Mouse (Mus musculus) neural tube, embryonic 13.5 days (tissue): ENCODE results near the gene Pusl1. TPM values are rescaled to one million over a fixed set of nuclear protein-coding genes. Genes with fewer than 3 reads are reported as not detected.
A peak's percentile ranks its signal among the peaks of the same experiment; 100 is the strongest.

Experiments used
- ATAC-seq: fragments of 200-750 bp; cut with Nextera tagmentation; 2 replicates; pipeline ENCODE4 v1.8.0; 2017; ENCODE audit warnings: low read depth, mild to moderate bottlenecking, moderate TSS enrichment, moderate library complexity
- H3K27ac ChIP-seq: fragments of 300-500 bp; sonication (generic); replicated peaks from 2 replicates; pipeline ENCODE4 v1.5.1; 2015; ENCODE audit warnings: moderate library complexity, mild to moderate bottlenecking, inconsistent platforms
- H3K27me3 ChIP-seq: fragments of 300-500 bp; sonication (generic); 2 replicates; pipeline ENCODE4 v1.6.1; 2015; ENCODE audit warnings: mild to moderate bottlenecking, inconsistent platforms
- H3K36me3 ChIP-seq: fragments of 300-500 bp; sonication (generic); 2 replicates; pipeline ENCODE4 v1.6.1; 2015; ENCODE audit warnings: mild to moderate bottlenecking, inconsistent platforms
- H3K4me1 ChIP-seq: fragments of 300-500 bp; sonication (generic); replicated peaks from 2 replicates; pipeline ENCODE4 v1.6.1; 2015; ENCODE audit warnings: inconsistent platforms
- H3K4me2 ChIP-seq: fragments of 300-500 bp; sonication (generic); 2 replicates; pipeline ENCODE4 v1.6.1; 2015; ENCODE audit warnings: inconsistent platforms, mild to moderate bottlenecking, moderate library complexity
- H3K4me3 ChIP-seq: fragments of 300-500 bp; sonication (generic); 2 replicates; pipeline ENCODE4 v1.5.1; 2015; ENCODE audit warnings: mild to moderate bottlenecking, inconsistent platforms
- H3K9ac ChIP-seq: fragments of 300-500 bp; sonication (generic); 2 replicates; pipeline ENCODE4 v1.6.1; 2015; ENCODE audit warnings: moderate library complexity, mild to moderate bottlenecking, inconsistent platforms
- H3K9me3 ChIP-seq: fragments of 300-500 bp; sonication (generic); 2 replicates; pipeline ENCODE4 v1.6.1; 2016; ENCODE audit warnings: inconsistent platforms
- WGBS: fragments of 180-500 bp; shearing (Covaris S2); methylation state at CpG from one replicate; pipeline ENCODE4 v1.1.7; 2015; 5-methylcytosine and 5-hydroxymethylcytosine counted together
- microRNA-seq: library from miRNA; unstranded; fragments of <30 nt; microRNA quantifications from one replicate; pipeline ENCODE4, GENCODE M21; 2016
- polyA plus RNA-seq: library from polyadenylated mRNA; unstranded; fragments of >200 nt; fragmentation: Nextera tagmentation; extraction: Ambion mirVana; gene quantifications from 2 replicates; pipeline ENCODE4 v1.2.1, GENCODE M21; 2015

Pusl1 gene
- polyA plus RNA-seq, 1 experiment from 2014 or later, result 51.5 TPM

- Histone ChIP-seq H3K9ac (no peak overlapping the region), H3K9me3 (no peaks in the 10 kb centered on the region), H3K27ac (0 out of 2 replicates have a peak overlapping the region, but pooled peaks have one; percentile 46), H3K4me3 (no peak overlapping the region), H3K4me1 (peaks cover 36% of the 10 kb centered on the region), H3K27me3 (peaks cover 26% of the 10 kb centered on the region), H3K36me3 (peaks cover 5% of the 10 kb centered on the region), H3K4me2 (no peak overlapping the region)
- 65% methylated on average over 8 of the region's 8 CpGs for WGBS
- no peak for ATAC-seq
Observed at GRCm38 (mm10) chr4:155838187-155839153, 53.1 kb downstream of the Pusl1 start.

Small RNA genes within 50 kb of the gene (microRNA-seq; reads per million reads assigned to microRNA genes)
- gene Gm22991, result not detected

Other genes with a start within 250 kb of the Pusl1 start
- gene Gm10563, start 246.4 kb downstream of the Pusl1 start, polyA plus RNA-seq, result not detected in 2 replicates
- 3.9 and 5.4 TPM in 2 replicates for gene Mmp23, start 238.4 kb downstream of the Pusl1 start, polyA plus RNA-seq
- gene Mib2, start 222.6 kb downstream of the Pusl1 start, polyA plus RNA-seq, result 37.4 and 38.9 TPM in 2 replicates
- 10.5 and 16.5 TPM in 2 replicates for gene Fndc10, start 197.4 kb downstream of the Pusl1 start, polyA plus RNA-seq
- 178 and 184 TPM in 2 replicates for gene Ssu72, start 187.0 kb downstream of the Pusl1 start, polyA plus RNA-seq
- gene Tmem240, start 157.0 kb downstream of the Pusl1 start, polyA plus RNA-seq, result 10.4 and 12.0 TPM in 2 replicates
- gene Atad3a, start 130.7 kb downstream of the Pusl1 start, polyA plus RNA-seq, result 75.1 and 76.4 TPM in 2 replicates
- gene Vwa1, start 117.1 kb downstream of the Pusl1 start, polyA plus RNA-seq, result 23.0 and 23.4 TPM in 2 replicates
- 0.49 and 1.1 TPM in 2 replicates for gene Tmem88b, start 105.9 kb downstream of the Pusl1 start, polyA plus RNA-seq
- not detected in 2 replicates for gene Ankrd65, start 101.3 kb downstream of the Pusl1 start, polyA plus RNA-seq
- gene Mrpl20, start 88.9 kb downstream of the Pusl1 start, polyA plus RNA-seq, result 249 and 265 TPM in 2 replicates
- 155 and 185 TPM in 2 replicates for gene Ccnl2, start 79.3 kb downstream of the Pusl1 start, polyA plus RNA-seq
- 139 and 145 TPM in 2 replicates for gene Aurkaip1, start 60.5 kb downstream of the Pusl1 start, polyA plus RNA-seq
- gene Mxra8, start 52.1 kb downstream of the Pusl1 start, polyA plus RNA-seq, result 29.3 and 33.9 TPM in 2 replicates
- 8.6 and 14.6 TPM in 2 replicates for gene Dvl1, start 44.4 kb downstream of the Pusl1 start, polyA plus RNA-seq
- 0.45 and 0.72 TPM in 2 replicates for gene Tas1r3, start 28.4 kb downstream of the Pusl1 start, polyA plus RNA-seq
- 21.1 and 25.2 TPM in 2 replicates for gene Cptp, start 22.3 kb downstream of the Pusl1 start, polyA plus RNA-seq
- gene Ints11, start 22.2 kb downstream of the Pusl1 start, polyA plus RNA-seq, result 63.7 and 69.8 TPM in 2 replicates
- gene Acap3, start within 50 bp of the Pusl1 start, polyA plus RNA-seq, result 68.4 and 72.3 TPM in 2 replicates
- gene Ube2j2, start 52.0 kb upstream of the Pusl1 start, polyA plus RNA-seq, result 121 and 126 TPM in 2 replicates
- gene C1qtnf12, start 70.5 kb upstream of the Pusl1 start, polyA plus RNA-seq, result 10.6 and 19.0 TPM in 2 replicates
- gene B3galt6, start 100.9 kb upstream of the Pusl1 start, polyA plus RNA-seq, result 25.1 and 25.5 TPM in 2 replicates
- gene Sdf4, start 101.1 kb upstream of the Pusl1 start, polyA plus RNA-seq, result 132 and 139 TPM in 2 replicates
- 0.77 and 1.2 TPM in 2 replicates for gene Tnfrsf4, start 122.1 kb upstream of the Pusl1 start, polyA plus RNA-seq
- 1.6 and 2.7 TPM in 2 replicates for gene Tnfrsf18, start 134.4 kb upstream of the Pusl1 start, polyA plus RNA-seq
- not detected in 2 replicates for gene Ttll10, start 167.6 kb upstream of the Pusl1 start, polyA plus RNA-seq
- gene 9430015G10Rik, start 218.2 kb upstream of the Pusl1 start, polyA plus RNA-seq, result 25.0 and 27.7 TPM in 2 replicates
- gene Rnf223, start 238.7 kb upstream of the Pusl1 start, polyA plus RNA-seq, result 0.66 and 0.69 TPM in 2 replicates